Mouse (Mus musculus): Measurements from ENCODE around the gene Clic6.

The Clic6 gene

DNA sequence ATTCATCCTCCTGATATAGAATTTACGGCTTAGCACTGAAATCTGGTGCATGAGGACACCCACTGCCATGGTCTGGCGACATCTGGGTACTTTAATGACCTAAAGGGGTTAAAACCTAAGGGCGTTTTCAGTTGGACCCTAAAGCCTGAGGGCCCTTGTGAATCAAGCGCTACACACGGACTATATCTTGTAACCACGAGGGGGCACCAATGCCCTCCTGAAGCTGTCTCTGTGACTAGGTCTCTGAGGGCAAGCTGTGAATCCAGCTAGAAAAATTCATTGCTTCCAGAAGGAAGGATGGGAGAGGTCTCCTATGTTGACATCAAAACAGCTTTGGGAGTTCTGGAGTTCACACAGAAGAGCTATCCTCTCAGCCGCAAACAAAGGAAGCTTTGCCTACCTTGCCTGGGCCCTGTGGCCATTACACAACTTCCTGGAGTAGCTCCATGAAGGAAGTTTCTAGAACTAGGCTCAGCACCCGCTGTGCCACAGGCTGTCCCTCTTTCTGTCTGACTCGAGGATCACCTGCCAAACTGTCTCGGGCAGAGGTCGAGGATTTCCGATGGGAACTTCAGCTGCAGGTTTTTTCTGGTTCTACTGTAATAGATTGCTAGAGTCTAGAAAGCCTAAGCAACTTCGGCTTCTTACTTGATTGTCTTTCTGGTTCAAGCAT, 34.4 kb downstream of the Clic6 start:
- Histone ChIP-seq H3K9me3 (ENCODE audit: low read length) (no peaks in the 10 kb centered on the region), H3K4me1 (replicated peaks; ENCODE audit: low read depth, low read length) (0 out of 2 replicates have a peak, but pooled peaks cover 5% of the 10 kb centered on the region), H3K4me3 (replicated peaks; ENCODE audit: low read length) (no peak overlapping the region), H3K27me3 (ENCODE audit: insufficient read depth, low read length) (peaks cover 11% of the 10 kb centered on the region), H3K36me3 (ENCODE audit: insufficient read depth, low read length) (no peaks in the 10 kb centered on the region)
- TF ChIP-seq CTCF (conservative IDR thresholded peaks at IDR 0.05; ENCODE audit: low read length) (peak; percentile 46), POU5F1 (IDR thresholded peaks at IDR 0.05; ENCODE audit: borderline replicate concordance, low read length) (no peak)

DNA sequence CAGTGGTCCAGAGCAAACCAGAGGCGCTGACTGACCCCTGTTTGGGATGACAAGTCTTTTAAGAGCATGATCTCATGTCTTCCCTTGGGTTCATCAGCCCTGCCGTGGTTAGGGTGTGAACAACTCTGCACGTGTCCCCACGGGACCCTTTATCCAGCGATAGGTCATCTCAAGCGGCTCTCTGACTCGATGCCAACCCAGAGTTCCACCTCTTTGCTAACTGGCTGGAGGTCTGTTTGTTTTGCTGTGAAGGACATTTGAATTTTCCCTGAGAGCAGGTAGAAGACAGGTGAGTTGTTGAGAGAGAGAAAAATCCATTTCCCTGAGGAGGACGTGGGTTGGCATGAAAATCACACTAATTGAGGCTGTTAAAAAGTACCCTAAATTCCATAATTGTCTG, 37.8 kb downstream of the Clic6 start:
- Histone ChIP-seq H3K9me3 (ENCODE audit: low read length) (no peaks in the 10 kb centered on the region), H3K4me1 (replicated peaks; ENCODE audit: low read depth, low read length) (no peaks in the 10 kb centered on the region), H3K27me3 (ENCODE audit: insufficient read depth, low read length) (peaks cover 13% of the 10 kb centered on the region), H3K36me3 (ENCODE audit: insufficient read depth, low read length) (no peaks in the 10 kb centered on the region), H3K4me3 (replicated peaks; ENCODE audit: low read length) (no peak overlapping the region)
- TF ChIP-seq CTCF (conservative IDR thresholded peaks at IDR 0.05; ENCODE audit: low read length) (no peak), POU5F1 (IDR thresholded peaks at IDR 0.05; ENCODE audit: borderline replicate concordance, low read length) (no peak), NANOG (IDR thresholded peaks at IDR 0.05; ENCODE audit: borderline replicate concordance, low read length) (no peak)

DNA sequence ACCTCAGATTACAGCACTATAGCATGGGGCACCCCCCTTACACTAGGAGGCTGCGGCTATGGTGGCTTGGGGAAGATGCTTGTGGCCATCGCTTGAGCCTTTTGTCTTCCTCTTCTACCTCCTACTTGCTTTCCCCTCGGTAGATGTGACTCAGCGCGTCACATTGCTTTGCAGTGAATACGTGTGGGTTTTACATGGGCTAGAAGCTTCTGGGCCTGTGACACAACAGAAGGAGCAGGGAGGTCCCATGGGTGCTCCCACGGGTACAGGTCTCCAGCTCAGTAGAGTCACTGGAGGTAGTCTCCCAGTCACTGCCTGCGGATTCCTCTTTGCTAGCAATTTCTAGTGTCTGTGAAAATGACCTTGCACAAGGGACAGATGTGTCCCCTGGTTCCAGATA, 39.1 kb downstream of the Clic6 start:
- Histone ChIP-seq H3K27me3 (ENCODE audit: insufficient read depth, low read length) (peaks cover 13% of the 10 kb centered on the region), H3K36me3 (ENCODE audit: insufficient read depth, low read length) (no peaks in the 10 kb centered on the region), H3K9me3 (ENCODE audit: low read length) (peaks cover 7% of the 10 kb centered on the region), H3K4me3 (replicated peaks; ENCODE audit: low read length) (no peak overlapping the region), H3K4me1 (replicated peaks; ENCODE audit: low read depth, low read length) (no peaks in the 10 kb centered on the region)
- TF ChIP-seq NANOG (IDR thresholded peaks at IDR 0.05; ENCODE audit: borderline replicate concordance, low read length), result no peak
- no peak for TF ChIP-seq POU5F1 (IDR thresholded peaks at IDR 0.05; ENCODE audit: borderline replicate concordance, low read length)

DNA sequence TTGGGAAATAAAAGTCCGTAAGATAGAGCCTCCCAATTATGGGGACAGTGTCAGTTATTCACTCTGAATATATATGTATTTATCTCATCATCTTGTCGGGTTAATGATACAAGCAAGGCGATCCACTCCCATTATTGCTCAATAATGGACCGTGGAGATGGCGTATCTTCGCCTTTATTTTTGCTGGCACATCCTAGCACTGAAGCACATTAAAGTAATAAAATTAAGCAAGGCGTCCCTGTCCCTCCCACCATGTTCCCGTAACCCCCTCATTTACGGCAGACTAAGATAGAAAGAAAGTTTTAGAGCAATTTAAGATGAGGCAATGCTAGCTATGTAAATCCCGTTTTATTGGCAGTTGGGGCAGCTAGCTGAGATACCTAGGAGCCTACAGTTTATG, 40.4 kb downstream of the Clic6 start:
- no peak for TF ChIP-seq CTCF (conservative IDR thresholded peaks at IDR 0.05; ENCODE audit: low read length)
- TF ChIP-seq POU5F1 (IDR thresholded peaks at IDR 0.05; ENCODE audit: borderline replicate concordance, low read length), result no peak
- TF ChIP-seq NANOG (IDR thresholded peaks at IDR 0.05; ENCODE audit: borderline replicate concordance, low read length), result no peak
- peaks cover 11% of the 10 kb centered on the region for H3K27me3 ChIP-seq (ENCODE audit: insufficient read depth, low read length)
- no peaks in the 10 kb centered on the region for H3K4me1 ChIP-seq (replicated peaks; ENCODE audit: low read depth, low read length)
- no peak overlapping the region for H3K4me3 ChIP-seq (replicated peaks; ENCODE audit: low read length)
- peaks cover 12% of the 10 kb centered on the region for H3K9me3 ChIP-seq (ENCODE audit: low read length)
- no peaks in the 10 kb centered on the region for H3K36me3 ChIP-seq (ENCODE audit: insufficient read depth, low read length)

DNA sequence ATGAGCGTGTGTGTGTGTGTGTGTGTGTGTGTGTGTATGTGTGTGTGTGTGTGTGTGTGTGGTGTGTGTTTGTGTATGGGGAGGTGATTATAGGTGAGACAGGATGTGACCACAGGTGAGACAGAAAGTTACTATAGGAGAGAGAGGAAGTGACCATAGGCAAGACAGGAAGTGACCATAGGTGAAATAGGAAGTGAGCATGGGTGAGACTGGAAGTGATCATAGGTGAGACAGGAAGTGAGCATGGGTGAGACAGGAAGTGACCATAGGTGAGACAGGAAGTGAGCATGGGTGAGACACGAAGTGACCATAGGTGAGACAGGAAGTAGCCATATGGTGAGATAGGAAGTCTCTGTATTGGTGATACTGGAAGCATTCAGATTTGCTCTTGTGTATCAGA, 49.7 kb downstream of the Clic6 start:
- H3K36me3 ChIP-seq (ENCODE audit: insufficient read depth, low read length), result no peaks in the 10 kb centered on the region
- H3K9me3 ChIP-seq (ENCODE audit: low read length), result peaks cover 9% of the 10 kb centered on the region
- TF ChIP-seq CTCF (conservative IDR thresholded peaks at IDR 0.05; ENCODE audit: low read length) (no peak), NANOG (IDR thresholded peaks at IDR 0.05; ENCODE audit: borderline replicate concordance, low read length) (no peak), POU5F1 (IDR thresholded peaks at IDR 0.05; ENCODE audit: borderline replicate concordance, low read length) (no peak)
- H3K4me1 ChIP-seq (replicated peaks; ENCODE audit: low read depth, low read length), result no peaks in the 10 kb centered on the region
- no peak overlapping the region for H3K4me3 ChIP-seq (replicated peaks; ENCODE audit: low read length)
- peaks cover 1% of the 10 kb centered on the region; the same call in 1 of the 2 replicates for H3K27me3 ChIP-seq (ENCODE audit: insufficient read depth, low read length)

DNA sequence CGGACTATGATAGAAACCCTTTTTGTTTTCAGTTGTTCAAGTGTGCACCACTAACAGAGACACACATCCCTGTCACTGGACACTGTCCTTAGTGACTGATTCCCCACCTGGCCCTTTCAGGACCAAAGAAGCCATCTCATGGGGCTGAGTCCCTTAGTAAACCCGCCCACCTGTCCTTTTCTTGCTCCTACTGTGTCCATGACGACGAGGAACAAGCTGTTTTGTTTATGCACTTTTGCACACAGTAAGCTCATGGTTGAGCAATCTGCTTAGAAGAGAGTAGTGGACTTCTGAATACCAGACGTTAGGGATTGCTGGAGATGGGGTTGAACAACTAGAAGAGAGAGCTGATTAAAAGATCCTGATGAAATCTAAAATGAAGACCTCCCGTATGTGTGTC, 52.8 kb downstream of the Clic6 start:
- no peak overlapping the region for H3K4me3 ChIP-seq (replicated peaks; ENCODE audit: low read length)
- H3K4me1 ChIP-seq (replicated peaks; ENCODE audit: low read depth, low read length), result no peaks in the 10 kb centered on the region
- no peaks in the 10 kb centered on the region for H3K36me3 ChIP-seq (ENCODE audit: insufficient read depth, low read length)
- peaks cover 6% of the 10 kb centered on the region; the same call in 1 of the 2 replicates for H3K27me3 ChIP-seq (ENCODE audit: insufficient read depth, low read length)
- no peaks in the 10 kb centered on the region for H3K9me3 ChIP-seq (ENCODE audit: low read length)
- TF ChIP-seq POU5F1 (IDR thresholded peaks at IDR 0.05; ENCODE audit: borderline replicate concordance, low read length), result no peak
- TF ChIP-seq CTCF (conservative IDR thresholded peaks at IDR 0.05; ENCODE audit: low read length), result no peak
- TF ChIP-seq NANOG (IDR thresholded peaks at IDR 0.05; ENCODE audit: borderline replicate concordance, low read length), result no peak

DNA sequence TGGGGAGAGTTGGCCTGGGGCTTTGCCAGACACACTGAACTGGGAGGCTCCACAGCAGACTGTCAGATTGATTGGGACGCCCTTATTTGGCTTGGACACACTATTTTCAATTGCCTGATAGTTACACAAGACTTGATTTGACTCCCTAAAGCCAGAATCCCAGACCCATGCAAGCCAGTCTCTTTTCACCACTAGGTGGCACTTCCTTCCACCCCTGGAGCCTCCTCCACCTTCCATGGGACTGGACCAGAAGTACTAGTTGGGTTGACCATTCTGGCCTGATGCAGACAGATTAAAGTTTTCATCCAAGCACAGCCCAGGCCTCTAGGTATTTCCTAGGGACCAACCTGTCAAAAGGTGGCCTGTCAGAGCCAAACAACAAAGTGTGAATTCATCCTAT, 58.7 kb downstream of the Clic6 start:
- H3K27me3 ChIP-seq (ENCODE audit: insufficient read depth, low read length), result peaks cover 6% of the 10 kb centered on the region; the same call in 1 of the 2 replicates
- no peaks in the 10 kb centered on the region for H3K36me3 ChIP-seq (ENCODE audit: insufficient read depth, low read length)
- H3K4me3 ChIP-seq (replicated peaks; ENCODE audit: low read length), result no peak overlapping the region
- TF ChIP-seq POU5F1 (IDR thresholded peaks at IDR 0.05; ENCODE audit: borderline replicate concordance, low read length) (no peak), CTCF (conservative IDR thresholded peaks at IDR 0.05; ENCODE audit: low read length) (peak; percentile 63), NANOG (IDR thresholded peaks at IDR 0.05; ENCODE audit: borderline replicate concordance, low read length) (no peak)
- no peaks in the 10 kb centered on the region for H3K9me3 ChIP-seq (ENCODE audit: low read length)
- no peaks in the 10 kb centered on the region for H3K4me1 ChIP-seq (replicated peaks; ENCODE audit: low read depth, low read length)

DNA sequence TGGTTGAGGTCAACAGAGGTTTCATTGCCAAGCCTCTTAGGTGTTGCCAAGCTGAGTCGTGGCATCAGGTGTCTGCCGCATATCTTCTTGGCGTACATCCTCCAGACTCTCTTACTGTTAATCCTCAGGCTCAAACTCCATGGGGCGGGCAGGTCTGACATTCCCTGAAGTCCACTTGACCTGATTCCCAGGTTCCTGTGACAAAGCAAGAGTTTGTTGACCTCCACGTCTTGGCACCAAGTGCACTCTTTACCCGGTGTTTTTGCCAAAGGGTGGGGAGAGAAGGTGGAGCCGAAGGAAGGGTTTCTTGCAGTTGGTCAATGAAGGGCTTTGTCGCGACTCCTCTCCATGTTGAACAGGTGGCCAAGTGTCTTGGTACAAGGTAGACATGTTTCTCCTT, 63.1 kb downstream of the Clic6 start:
- no peaks in the 10 kb centered on the region for H3K9me3 ChIP-seq (ENCODE audit: low read length)
- no peak for TF ChIP-seq NANOG (IDR thresholded peaks at IDR 0.05; ENCODE audit: borderline replicate concordance, low read length)
- H3K4me1 ChIP-seq (replicated peaks; ENCODE audit: low read depth, low read length), result no peaks in the 10 kb centered on the region
- H3K27me3 ChIP-seq (ENCODE audit: insufficient read depth, low read length), result no peaks in the 10 kb centered on the region
- no peak overlapping the region for H3K4me3 ChIP-seq (replicated peaks; ENCODE audit: low read length)
- no peaks in the 10 kb centered on the region for H3K36me3 ChIP-seq (ENCODE audit: insufficient read depth, low read length)
